Mouse (Mus musculus): Measurements from ENCODE around the gene Polr2e. TPM values are rescaled to one million over a fixed set of nuclear protein-coding genes. Genes with fewer than 3 reads are reported as not detected.

The Polr2e gene
- total RNA-seq, 2 experiments from 2014 or later = 86.3 to 94.3 TPM

- no peak for DNase-seq (ENCODE audit: low spot score in 2 of 2)
Observed at GRCm38 (mm10) chr10:80018739-80019297, 20.8 kb downstream of the Polr2e start.

- no peak for DNase-seq (ENCODE audit: low spot score in 2 of 2)
Observed at GRCm38 (mm10) chr10:80017771-80018170, 21.8 kb downstream of the Polr2e start.

- DNase-seq (ENCODE audit: low spot score in 2 of 2) = no peak
Observed at GRCm38 (mm10) chr10:80017361-80017760, 22.2 kb downstream of the Polr2e start.

GRCm38 (mm10) chr10:80016931-80017330 lies 22.7 kb downstream of the Polr2e start:
- no peak for DNase-seq (ENCODE audit: low spot score in 2 of 2)

- DNase-seq (ENCODE audit: low spot score in 2 of 2) = no peak
Observed at GRCm38 (mm10) chr10:80016511-80016910, 23.1 kb downstream of the Polr2e start, which contains the start of gene Arhgap45. TSS of gene Arhgap45 (plus strand) at chr10:80016653.

- no peak for DNase-seq (ENCODE audit: low spot score in 2 of 2)
Observed at GRCm38 (mm10) chr10:80015583-80015982, 24.0 kb downstream of the Polr2e start.

GRCm38 (mm10) chr10:80014484-80015290 lies 24.9 kb downstream of the Polr2e start:
- DNase-seq (ENCODE audit: low spot score in 2 of 2) = no peak

GRCm38 (mm10) chr10:80013609-80014008 lies 26.0 kb downstream of the Polr2e start:
- DNase-seq (ENCODE audit: low spot score in 2 of 2) = no peak

GRCm38 (mm10) chr10:80011740-80012139 lies 27.9 kb downstream of the Polr2e start:
- DNase-seq (ENCODE audit: low spot score in 2 of 2) = no peak

- DNase-seq (ENCODE audit: low spot score in 2 of 2) = peak in 1 of 2 experiments; percentile 50
Observed at GRCm38 (mm10) chr10:80004233-80004705, 35.3 kb downstream of the Polr2e start.

- no peak for DNase-seq (ENCODE audit: low spot score in 2 of 2)
Observed at GRCm38 (mm10) chr10:80003374-80004232, 36.0 kb downstream of the Polr2e start.

- DNase-seq (ENCODE audit: low spot score in 2 of 2) = no peak
Observed at GRCm38 (mm10) chr10:80002829-80003228, 36.8 kb downstream of the Polr2e start.

GRCm38 (mm10) chr10:80001945-80002344 lies 37.6 kb downstream of the Polr2e start:
- DNase-seq (ENCODE audit: low spot score in 2 of 2) = no peak

- no peak for DNase-seq (ENCODE audit: low spot score in 2 of 2)
Observed at GRCm38 (mm10) chr10:79997819-79998218, 41.8 kb downstream of the Polr2e start.

GRCm38 (mm10) chr10:79997034-79997760 lies 42.4 kb downstream of the Polr2e start:
- DNase-seq (ENCODE audit: low spot score in 2 of 2) = peak in 1 of 2 experiments; percentile 53

- DNase-seq (ENCODE audit: low spot score in 2 of 2) = peak; percentile 94 to 97
Observed at GRCm38 (mm10) chr10:79996272-79997033, 43.1 kb downstream of the Polr2e start, which contains the start of gene Abca7. TSS of gene Abca7 (plus strand) at chr10:79996494.

- no peak for DNase-seq (ENCODE audit: low spot score in 2 of 2)
Observed at GRCm38 (mm10) chr10:79995636-79996035, 44.0 kb downstream of the Polr2e start.

- DNase-seq (ENCODE audit: low spot score in 2 of 2) = no peak
Observed at GRCm38 (mm10) chr10:79994397-79995115, 45.0 kb downstream of the Polr2e start.

GRCm38 (mm10) chr10:79991548-79991947 lies 48.0 kb downstream of the Polr2e start:
- DNase-seq (ENCODE audit: low spot score in 2 of 2) = no peak

All from adrenal gland, adult 18-20 months (tissue).